Mouse (Mus musculus) adrenal gland, adult 2 months (tissue): Measurements from ENCODE around the gene Adgrf5. TPM values are rescaled to one million over a fixed set of nuclear protein-coding genes. Genes with fewer than 3 reads are reported as not detected.

ENCODE experiments used
- DNase-seq: peaks from one replicate; pipeline ENCODE4 v3.0.0; 2021
- polyA plus RNA-seq: library from polyadenylated mRNA; depleted of rRNA; stranded (reverse); fragments of >200 nt; gene quantifications from 2 replicates; pipeline ENCODE4 v1.2.3, GENCODE M21; 2012
- total RNA-seq, 2 experiments: library from RNA; stranded (reverse); gene quantifications; 2 replicates each; pipeline ENCODE4 v1.2.3; 2021

Adgrf5 gene
- total and polyA plus RNA-seq, 3 experiments = 10.6 to 96.7 (median 80.9) TPM

DNA sequence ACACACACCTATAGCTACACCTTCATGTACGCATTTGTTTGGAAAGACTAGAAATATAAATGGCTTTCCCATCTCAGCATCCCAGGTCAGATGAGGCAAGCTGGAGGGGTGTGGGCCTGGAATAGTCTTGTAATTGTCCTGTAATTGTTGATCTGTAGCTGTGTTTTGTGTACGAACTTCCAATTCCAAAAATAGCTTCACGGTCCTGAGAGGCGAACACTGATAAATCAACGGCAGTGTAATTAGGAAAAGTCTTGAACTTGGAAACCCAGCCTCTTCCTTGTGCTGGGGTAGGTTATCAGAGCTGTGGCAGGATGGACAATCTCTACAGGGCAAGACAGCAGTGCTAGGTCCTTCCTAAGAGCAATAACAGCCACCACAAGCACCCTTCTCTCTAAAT, 18.5 kb downstream of the Adgrf5 start:
- no peak for DNase-seq

DNA sequence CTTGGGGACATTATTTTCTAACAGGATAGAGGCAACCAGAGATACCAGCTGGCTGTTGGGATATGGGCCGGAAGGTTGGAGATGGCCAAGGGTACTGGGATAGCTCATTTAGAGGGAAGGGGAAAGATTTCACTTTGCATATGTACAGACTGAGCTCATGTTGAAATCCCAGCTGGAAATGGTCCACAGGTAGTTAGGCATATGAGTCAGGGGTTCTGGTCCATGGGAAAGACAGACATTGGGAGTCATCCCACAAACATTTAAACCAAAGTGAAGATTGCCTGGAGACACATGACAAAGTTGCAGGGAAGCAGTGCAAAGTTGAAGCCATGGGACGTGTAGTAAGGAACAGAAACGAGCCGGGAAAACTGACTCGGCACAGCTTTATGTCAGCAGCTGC, 26.1 kb downstream of the Adgrf5 start:
- DNase-seq = no peak

DNA sequence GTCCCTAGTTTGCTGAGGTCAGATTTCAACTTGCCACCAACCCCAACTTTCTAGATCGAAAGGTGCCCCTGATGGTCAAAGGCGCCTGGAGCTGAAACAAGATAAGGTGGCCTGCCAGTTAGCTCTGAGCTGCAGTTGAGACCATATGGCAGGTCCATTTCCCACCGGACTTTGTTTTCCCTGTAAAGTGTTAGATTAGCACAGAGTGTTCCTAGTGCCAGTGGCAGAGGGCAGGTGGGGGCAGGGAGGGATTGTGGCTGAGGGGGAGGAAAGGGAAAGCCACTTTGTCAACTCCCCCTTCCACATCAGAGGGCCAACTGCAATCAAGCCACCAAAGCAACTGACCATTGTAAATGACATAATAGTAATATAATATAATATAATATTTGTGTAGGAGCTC, 26.9 kb downstream of the Adgrf5 start:
- no peak for DNase-seq

DNA sequence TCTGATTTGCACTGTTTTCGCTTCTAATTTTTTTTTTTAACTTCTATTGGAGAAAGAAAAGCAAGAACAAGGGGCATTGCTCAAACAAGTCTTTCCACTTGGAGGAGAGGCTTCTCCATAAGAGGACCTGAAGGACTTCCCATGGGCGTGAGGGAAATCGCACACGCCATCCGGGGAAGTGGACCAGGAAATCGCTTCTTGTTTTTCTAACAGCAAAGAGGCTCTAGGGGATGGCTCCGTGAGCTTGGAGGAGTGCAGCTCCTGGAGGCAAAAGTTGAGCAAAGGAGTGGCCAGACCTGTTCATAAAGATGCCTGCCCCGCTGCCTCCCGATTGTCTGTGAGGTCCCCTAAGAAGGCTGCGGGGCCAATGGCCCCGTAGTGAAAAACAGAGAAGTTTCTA, 29.0 kb downstream of the Adgrf5 start:
- DNase-seq = no peak

DNA sequence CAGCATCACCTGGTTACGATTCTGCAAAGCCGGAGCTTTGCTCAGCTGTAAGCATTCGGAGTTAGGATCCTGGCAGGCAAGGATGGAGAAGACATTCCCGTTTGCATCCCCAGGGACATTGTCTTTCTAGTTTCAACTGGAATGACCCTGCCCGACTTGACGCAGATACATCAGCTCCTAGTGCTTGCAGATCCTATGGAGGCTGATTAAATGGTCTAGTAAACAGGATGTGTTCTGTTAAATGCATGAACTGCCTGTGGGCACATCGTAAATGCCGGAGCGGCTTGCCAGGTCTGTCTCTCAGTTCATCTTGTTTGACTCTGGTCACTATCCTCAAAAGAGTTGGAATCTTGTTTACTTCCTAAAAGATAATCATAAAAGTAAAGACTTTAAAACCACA, 31.9 kb downstream of the Adgrf5 start:
- DNase-seq = no peak

DNA sequence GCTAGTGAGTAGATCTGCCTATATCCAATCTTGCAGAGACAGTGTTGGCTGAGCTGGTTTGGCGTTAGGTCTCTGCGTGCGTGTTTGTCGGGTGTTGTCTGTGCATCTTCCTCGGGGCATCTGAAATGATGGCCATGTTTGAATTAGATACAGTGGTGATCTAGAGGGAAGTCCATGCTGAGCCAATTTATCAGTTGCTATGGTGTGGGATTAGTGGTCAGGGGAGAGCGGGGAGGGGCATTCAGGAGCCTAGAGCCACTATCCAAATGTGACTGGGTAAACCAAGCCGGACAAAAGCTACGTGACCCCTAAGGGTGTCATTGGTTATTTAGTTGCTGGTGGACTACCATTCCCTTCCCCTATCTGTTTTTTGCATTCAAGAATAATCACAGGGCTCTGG, 33.4 kb downstream of the Adgrf5 start:
- no peak for DNase-seq

DNA sequence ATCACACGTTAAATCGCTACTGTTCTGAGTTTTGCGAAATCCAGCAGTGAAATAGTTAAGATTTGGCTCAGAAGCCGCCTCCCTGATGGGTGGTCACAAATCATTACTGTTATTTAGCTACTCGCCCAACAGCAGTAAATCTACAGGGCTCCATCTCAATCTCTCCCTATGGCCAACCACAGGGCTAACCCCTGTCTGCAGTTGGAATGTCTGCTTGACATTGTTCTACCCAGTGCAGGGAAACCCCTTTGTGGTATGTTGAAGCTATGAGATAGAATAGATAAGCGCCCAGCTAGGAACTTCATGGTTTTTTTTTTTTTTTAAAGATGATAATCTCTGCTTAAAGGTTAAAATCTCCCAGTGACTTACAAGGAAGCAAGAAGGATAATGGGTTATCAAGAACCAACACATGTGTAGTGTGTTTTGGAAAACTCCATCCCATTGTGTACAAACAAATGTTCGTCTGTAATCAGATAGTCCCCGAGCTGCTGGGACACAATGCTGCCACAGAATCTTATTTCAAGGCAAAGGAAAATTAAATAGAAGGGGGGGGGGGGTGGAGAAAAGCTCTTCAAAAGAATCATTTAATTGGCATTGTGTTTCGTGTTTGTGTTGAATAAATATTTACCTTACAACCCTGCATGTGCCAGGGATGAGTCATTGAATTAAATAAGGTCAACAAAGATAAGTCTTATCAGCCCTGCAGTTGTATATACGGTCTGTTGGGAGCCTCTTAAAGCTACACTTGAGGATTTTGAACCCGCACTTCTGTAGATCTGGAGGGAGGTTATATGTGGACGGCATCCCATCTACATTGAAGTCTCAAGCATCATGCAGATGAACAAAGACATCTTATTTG, 35.4 kb downstream of the Adgrf5 start:
- DNase-seq = no peak

DNA sequence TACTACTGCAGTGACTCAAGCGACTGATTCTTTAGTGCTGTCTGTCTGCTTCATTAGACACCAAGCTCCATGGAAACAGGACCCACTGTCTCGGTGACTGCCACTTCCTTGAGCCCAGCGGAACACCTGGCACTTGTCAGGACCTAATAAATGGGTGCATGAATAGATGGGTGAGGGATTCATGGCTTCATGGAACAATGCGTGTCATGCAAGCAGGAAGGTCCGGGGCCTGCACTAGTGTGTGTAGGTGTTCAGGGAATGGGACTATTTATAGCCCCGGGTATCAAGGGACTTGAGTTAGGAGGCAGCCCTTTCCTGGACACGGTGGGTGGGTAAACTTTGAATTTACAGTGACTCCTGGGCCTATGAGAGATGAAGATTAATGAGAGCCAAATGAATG, 38.4 kb downstream of the Adgrf5 start:
- DNase-seq = no peak

DNA sequence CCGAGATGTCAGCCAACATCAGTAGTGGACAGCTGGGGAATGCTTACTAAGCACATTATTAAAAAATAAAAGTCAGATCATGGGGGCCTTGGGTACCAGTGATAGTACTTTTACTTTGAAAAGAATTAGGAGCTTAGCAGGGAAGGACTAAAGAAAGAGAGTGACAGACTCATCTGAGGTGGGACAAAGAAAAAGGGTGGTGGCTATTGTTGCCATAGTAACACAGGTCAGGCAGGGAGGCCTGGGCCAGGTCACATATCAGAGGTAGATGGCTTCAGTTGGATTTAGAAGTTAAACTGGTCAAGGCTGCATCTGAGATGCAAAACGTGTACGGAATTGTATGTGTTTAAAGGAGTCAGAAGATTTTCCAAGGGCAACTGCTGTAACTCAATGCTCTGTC, 38.9 kb downstream of the Adgrf5 start:
- DNase-seq = no peak

DNA sequence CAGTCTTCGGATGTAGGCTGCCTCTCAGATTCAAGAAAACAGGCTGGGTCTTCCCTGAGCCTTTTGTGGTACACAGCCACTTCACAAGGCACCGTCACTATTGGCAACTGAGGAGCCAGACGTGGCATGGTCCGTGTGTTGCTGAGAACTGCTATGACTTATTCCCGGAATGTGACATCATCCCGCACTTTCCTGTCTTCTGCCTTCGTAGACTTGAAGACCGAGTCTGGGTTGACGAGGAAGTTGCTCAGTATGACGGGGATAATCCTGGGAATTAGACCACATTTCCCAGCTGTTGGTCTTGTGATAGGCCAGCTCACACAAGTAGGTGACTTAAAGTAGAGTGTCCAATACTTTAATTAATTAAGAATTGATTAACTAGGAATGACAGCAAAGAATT, 40.2 kb downstream of the Adgrf5 start:
- no peak for DNase-seq

DNA sequence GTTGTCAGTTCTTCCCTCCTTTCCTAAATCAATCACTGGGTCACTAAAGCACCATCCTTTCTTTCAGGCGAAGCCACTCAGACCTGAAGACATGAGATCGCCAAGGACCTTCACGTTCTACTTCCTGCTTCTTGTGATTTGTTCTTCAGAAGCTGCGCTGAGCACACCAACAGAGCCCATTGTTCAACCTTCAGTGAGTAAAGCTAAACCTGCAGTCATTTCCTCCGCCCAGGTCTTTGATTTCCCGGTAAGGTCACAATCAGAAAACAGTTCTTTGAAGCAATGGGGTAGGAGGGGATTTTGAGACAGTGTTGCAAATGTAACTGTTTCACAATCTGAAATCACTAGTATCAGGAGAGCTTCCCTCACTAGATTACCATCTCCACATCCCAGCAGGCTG, 43.6 kb downstream of the Adgrf5 start:
- DNase-seq = no peak

DNA sequence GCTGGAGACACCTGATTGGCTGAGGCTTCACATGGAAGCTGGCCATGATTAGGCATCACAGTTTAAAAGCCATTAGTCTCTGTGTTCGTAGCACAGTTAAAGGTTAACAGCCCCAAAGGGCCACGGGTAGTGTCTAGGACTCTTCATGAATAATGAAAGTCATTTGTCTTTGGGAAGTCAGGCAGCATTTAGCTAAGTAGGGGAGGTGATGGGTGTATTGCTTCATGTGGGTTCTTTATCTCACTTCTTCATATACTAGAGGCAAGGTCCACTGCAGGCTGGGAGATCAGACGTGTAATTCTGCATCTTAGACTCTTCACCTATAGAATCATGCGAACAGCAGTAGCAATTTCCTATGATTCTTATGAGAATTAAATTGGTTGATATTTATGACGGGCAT, 44.2 kb downstream of the Adgrf5 start:
- DNase-seq = no peak

DNA sequence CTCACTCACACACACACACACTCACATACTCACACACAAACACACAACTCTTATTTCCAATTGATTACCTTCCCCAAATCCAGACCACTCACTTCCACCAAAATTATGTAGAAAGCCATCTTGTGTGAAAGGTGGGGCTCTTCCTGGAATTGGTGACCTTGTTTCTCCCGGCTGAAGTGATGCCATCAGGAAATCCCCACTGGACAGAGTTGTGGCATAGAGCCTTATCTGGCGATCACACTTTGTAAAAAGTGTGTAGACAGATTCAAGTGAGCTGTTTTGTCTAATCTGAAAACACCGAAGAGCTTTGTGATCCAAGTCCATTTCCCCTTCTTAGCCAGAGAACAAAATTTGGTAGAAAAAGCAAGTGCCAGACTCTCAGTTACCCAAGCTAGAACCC, 46.1 kb downstream of the Adgrf5 start:
- no peak for DNase-seq

DNA sequence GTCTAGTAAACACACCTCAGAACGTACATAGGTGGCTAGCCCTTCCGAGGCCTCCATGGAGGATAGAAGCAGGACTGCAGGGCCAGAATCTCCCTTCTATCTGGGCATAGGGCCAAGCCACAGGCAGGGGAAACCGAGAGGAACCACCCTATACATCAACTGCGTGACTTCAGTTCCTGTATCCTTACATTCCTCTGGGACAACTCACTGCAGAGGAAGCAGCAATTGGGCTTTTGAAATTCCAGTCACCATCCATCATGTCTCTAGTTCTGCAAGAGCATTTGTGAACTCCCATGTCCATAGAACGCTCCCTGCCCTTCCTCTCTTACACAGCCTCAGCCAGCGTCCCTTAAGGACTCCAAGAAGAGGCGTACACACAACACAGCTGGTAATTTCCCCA, 47.3 kb downstream of the Adgrf5 start:
- peak; percentile 34 for DNase-seq

DNA sequence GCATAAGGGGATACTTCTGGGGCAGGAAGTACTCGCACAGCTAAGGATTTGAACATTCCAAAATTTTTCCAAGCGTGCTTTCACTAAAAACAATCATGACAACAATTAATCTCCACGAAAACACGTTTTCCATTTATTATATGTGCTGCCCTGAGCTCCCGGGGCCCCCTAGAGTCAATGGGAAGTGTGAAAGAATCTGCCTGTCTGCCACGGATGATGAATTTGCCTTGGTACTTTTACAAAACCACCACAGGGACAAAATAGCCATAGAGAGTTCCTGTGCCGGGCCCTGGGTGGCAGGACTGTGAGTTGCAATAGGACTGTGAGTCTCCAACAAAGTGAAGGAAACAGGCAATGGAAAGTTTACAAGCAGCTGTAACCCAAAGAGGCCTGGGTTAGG, 52.9 kb downstream of the Adgrf5 start:
- DNase-seq = peak; percentile 20

DNA sequence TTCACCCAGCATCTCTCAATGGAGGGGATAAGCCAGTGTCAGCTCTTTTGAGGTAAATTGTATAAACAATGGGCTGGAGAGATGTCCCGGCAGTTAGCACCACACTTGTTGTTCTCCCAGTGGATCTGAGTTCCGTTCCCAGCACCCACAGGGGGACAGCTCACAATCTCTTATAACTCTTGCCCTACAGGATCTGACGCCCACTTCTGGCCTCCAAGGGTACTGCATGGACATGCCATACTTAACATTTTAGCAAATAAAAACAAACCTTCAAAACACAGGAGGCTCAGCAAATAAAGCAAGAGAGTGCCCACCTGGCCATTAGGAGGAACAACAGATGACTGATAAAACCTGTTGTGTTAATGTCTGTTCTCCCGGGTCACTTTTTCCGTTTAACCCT, 59.0 kb downstream of the Adgrf5 start:
- DNase-seq = no peak

DNA sequence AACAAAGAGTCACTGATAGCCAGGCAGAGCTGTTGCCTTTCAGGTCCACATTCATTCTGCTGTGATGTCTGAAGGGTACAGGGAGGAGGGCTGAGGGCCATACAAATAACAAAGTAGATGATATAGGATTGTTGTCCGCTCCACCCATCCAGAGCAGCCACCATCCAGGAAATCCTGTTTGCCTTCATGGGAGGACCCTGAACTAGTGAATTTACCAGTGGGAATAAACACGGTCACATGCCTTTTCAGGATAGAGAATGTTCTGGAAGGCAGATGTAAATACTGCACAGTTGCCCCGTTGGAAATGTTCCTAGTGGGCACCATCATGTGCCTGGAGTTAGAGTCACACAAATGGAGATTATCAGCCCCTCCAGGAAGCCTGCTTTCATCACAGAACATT, 60.1 kb downstream of the Adgrf5 start:
- no peak for DNase-seq

DNA sequence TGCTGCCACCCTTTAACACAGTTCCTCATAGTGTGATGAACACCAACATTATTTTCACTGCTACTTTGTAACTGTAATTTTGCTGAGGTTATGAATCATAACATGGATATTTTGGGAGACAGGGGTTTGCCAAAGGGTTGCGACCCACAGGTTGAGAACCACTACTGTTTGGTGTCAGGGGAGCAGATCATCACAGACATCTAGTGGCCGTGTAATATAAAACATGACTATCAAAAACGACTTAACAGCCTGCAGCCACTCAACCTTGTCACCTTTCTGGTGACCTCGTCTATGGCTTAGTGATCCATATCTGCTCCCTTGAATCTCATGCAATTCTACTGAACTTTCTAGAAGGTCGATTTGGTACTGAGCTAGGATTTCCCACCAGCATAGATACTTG, 63.7 kb downstream of the Adgrf5 start:
- DNase-seq = no peak

DNA sequence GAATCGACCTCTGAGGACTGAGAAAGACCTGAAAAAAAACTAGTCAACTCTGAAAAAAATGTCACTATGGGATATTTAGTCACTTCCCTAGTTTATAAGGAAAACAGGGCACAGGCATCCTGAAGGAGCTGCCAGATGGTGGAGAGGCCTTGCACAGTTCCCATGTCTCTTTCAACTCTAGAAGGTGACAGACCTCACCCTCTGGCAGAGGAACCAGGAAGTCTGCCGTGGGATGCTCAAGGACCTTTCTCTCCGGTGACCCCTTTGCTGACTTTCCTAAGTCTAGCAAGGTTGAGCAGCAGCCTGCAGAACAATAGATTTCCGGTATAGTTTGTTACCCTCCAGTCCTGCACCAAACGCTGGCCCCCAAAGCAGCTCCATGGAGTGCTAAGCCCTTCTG, 71.4 kb downstream of the Adgrf5 start:
- peak; percentile 15 for DNase-seq

DNA sequence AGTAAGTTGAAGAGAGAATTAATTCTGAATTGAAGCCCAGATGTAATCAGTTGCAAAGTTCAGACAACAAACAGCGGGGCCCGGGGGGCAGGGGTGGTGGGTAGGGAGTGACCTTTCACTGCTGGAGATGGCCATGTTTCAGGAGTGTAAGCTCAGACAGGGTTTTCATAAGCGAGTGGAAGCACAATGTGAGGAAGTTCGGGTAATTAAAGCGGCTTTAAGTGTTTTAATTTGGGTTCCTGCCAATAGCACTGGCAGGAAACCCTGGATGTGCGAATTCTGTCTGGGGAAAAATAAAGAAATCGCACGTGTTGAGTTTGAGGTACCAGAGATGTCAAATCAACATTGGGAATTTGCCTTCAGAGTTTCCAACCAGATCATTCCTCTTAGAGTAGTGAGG, 74.2 kb downstream of the Adgrf5 start:
- no peak for DNase-seq

DNA sequence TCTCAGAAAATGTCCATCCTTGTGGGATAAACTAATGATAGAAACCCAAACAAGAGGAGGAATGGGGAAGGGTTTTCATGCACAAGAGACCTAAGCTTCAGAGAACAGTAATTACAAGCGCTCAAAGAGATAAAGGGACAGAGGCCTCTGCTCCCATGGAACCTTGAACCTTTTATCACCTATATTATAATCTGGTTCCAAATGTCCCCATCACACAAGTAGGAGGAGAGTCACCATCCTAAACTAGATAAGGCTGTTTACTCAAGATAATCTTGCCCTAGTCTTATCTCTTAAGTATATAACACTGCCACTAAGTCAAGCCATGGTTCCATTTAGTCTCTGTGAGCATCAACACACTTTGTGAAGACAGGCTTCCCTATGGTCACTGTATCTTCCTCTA, 91.0 kb downstream of the Adgrf5 start:
- DNase-seq = no peak

DNA sequence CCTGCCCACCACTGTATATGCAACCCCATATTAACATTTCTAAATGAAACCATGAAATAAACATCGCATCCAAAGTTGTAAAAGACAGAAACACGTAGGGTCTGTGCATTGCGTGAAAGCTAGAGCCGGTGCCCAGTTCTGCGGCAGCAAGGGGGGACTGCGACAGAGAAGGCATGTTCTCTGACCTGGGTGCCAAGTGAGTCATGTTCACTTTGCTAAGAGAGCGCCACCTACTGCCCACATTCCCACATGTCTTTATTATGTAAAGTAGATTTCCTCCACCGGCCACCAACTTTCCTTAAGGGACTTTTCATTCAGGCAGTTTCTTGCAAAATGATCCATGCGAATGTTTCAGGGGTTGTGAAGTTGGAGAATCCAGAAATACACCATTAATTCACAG, 98.3 kb downstream of the Adgrf5 start:
- DNase-seq = peak; percentile 61

DNA sequence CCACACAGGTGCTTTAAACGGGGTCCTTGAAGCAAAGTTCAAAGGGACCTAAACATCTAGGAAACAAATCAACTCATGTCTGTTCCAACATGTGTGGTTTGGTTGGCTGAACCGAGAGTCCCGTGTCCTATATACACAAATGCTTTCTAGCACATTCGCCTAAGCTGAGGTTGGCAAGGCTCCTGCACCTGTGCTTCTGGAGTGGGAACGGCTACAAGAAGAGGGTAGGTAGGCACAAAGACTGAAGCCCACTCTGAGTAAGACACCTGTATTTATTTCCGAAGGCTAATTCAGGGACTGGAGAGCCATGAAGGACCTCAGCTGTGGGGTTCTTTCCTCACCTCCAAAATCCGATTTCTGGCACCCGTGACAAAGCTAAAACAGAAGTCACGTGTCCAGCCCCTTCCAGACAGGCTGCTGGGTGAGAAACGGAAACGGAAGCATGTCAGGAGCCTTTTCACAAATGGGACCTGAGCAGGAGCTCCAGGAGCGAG, 99.5 kb downstream of the Adgrf5 start:
- DNase-seq = no peak
